Mouse (Mus musculus): Measurements from ENCODE around the gene Snx18.

DNA sequence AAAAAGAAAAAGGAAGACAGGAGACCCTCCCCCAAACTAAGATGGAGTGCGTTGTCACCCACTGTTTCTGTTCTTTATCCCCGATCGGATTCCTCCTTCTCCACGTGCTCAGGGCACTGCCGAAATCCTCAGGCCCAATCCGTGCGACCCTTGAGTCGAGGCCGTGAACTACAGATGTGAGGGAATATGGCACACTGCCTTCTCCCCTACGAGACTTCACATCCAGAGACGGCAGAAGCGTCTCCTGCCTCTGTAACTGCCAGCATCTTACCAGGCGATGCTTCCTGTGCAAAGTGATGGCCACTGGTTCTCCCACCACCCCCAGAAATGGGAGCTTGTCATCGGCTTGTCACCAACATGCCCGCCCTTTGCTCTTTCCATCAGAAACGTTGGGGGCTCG is 24.7 kb downstream of the Snx18 start:
- TF ChIP-seq CTCF (IDR thresholded peaks at IDR 0.05; ENCODE audit: low read depth, low read length) (no peak), EP300 (IDR thresholded peaks at IDR 0.05; ENCODE audit: insufficient read depth, low read depth, low read length) (no peak)

All from ES-Bruce4 (cell line).